Mouse (Mus musculus) forebrain, embryonic 11.5 days (tissue): Measurements from ENCODE around the gene Ppm1k. TPM values are rescaled to one million over a fixed set of nuclear protein-coding genes. Genes with fewer than 3 reads are reported as not detected.

Experiments used
- ATAC-seq: fragments of 200-750 bp; cut with Nextera tagmentation; replicated peaks from 2 replicates; pipeline ENCODE4 v1.8.0; 2017; ENCODE audit warnings: moderate TSS enrichment; ENCODE audit not compliant: low FRiP score
- DNase-seq: peaks from one replicate; pipeline ENCODE4 v3.0.0-alpha.2; 2017; ENCODE audit warnings: low spot score
- H3K27ac ChIP-seq: fragments of 300-500 bp; sonication (generic); 2 replicates; pipeline ENCODE4 v1.5.1; 2014; ENCODE audit warnings: low read depth, low read length
- H3K27me3 ChIP-seq: fragments of 300-500 bp; sonication (generic); 2 replicates; pipeline ENCODE4 v1.6.1; 2014; ENCODE audit warnings: mild to moderate bottlenecking, low read length, mixed read lengths; ENCODE audit not compliant: control insufficient read depth, insufficient read depth
- H3K36me3 ChIP-seq: fragments of 300-500 bp; sonication (generic); 2 replicates; pipeline ENCODE4 v1.6.1; 2014; ENCODE audit warnings: mild to moderate bottlenecking, low read length, moderate library complexity, mixed read lengths; ENCODE audit not compliant: control insufficient read depth, insufficient read depth
- H3K4me1 ChIP-seq: fragments of 300-500 bp; sonication (generic); replicated peaks from 2 replicates; pipeline ENCODE4 v1.6.1; 2014; ENCODE audit warnings: low read length, mixed read lengths; ENCODE audit not compliant: control insufficient read depth, insufficient read depth
- H3K4me2 ChIP-seq: fragments of 300-500 bp; sonication (generic); 2 replicates; pipeline ENCODE4 v1.6.1; 2014; ENCODE audit warnings: low read depth, mild to moderate bottlenecking, low read length, moderate library complexity, mixed read lengths; ENCODE audit not compliant: severe bottlenecking
- H3K4me3 ChIP-seq: fragments of 300-500 bp; sonication (generic); 2 replicates; pipeline ENCODE4 v1.5.1; 2014; ENCODE audit warnings: low read depth, low read length
- H3K9ac ChIP-seq: fragments of 300-500 bp; sonication (generic); 2 replicates; pipeline ENCODE4 v1.6.1; 2014; ENCODE audit warnings: low read length
- H3K9me3 ChIP-seq: fragments of 300-500 bp; sonication (generic); 2 replicates; pipeline ENCODE4 v1.6.1; 2016; ENCODE audit warnings: low read length, mixed read lengths; ENCODE audit not compliant: control insufficient read depth
- whole genome bisulfite sequencing: fragments of 180-500 bp; shearing (Covaris S2); extraction: QIAGEN DNeasy Blood & Tissue Kit; methylation state at CpG from one replicate; pipeline ENCODE4 v1.1.7; 2014; 5-methylcytosine and 5-hydroxymethylcytosine counted together
- polyA plus RNA-seq: library from polyadenylated mRNA; unstranded; fragments of >200 nt; fragmentation: Nextera tagmentation; extraction: Ambion mirVana; gene quantifications from 2 replicates; pipeline ENCODE4 v1.2.1, GENCODE M21; 2014

The Ppm1k gene
- polyA plus RNA-seq, 1 experiment from 2014 or later: 6.7 TPM

DNA sequence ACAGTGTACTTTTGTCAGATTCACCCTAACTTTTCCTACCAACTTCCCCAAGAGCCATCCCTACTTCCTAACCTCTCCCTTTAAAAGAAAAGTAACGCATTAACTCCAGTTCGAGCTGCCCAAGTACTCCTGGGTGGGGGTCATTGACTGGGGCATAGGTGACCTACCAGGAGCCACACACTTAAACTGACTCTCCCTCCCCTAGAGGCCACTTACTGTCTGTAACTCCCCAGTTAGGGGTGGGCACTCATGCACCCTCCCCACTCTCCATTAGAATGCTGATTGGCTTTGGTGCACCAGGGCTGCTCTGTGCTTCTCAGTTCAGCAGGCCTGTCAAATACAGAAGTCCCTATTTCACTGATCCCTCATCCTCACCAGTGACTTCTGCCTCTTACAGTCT lies 8.3 kb downstream of the Ppm1k start:
- Histone ChIP-seq H3K27ac (no peak overlapping the region), H3K27me3 (no peaks in the 10 kb centered on the region), H3K4me1 (no peaks in the 10 kb centered on the region), H3K4me3 (no peak overlapping the region), H3K9me3 (no peaks in the 10 kb centered on the region), H3K36me3 (no peaks in the 10 kb centered on the region), H3K4me2 (no peak overlapping the region), H3K9ac (no peak overlapping the region)
- DNase-seq (no peak), ATAC-seq (no peak)
- WGBS: 71% methylated on average over 2 of the region's 2 CpGs

DNA sequence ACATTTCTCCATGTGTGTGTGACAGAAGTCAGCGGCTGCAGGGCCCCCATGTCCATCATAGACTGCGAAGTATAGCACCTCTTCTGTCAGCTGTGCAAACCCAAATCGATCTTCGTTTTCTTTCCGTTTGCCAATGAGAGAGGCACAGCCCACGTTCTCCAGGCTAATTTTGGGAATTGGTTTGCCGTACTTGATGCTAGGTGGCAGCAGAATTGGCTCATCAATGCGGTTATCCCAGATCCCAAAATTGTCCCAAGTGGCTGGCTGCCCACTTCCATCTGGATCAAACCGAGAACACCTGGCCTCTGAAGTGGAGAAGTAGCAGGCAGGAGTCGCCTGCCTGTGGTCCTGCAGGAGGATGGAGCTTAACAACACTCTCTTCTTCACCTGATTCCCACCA lies 10.5 kb downstream of the Ppm1k start:
- Histone ChIP-seq H3K36me3 (no peaks in the 10 kb centered on the region), H3K4me1 (no peaks in the 10 kb centered on the region), H3K27ac (no peak overlapping the region), H3K9ac (no peak overlapping the region), H3K27me3 (no peaks in the 10 kb centered on the region), H3K4me3 (no peak overlapping the region), H3K4me2 (no peak overlapping the region), H3K9me3 (no peaks in the 10 kb centered on the region)
- 92% methylated on average over 10 of the region's 10 CpGs for WGBS
- no peak for ATAC-seq
- no peak for DNase-seq

DNA sequence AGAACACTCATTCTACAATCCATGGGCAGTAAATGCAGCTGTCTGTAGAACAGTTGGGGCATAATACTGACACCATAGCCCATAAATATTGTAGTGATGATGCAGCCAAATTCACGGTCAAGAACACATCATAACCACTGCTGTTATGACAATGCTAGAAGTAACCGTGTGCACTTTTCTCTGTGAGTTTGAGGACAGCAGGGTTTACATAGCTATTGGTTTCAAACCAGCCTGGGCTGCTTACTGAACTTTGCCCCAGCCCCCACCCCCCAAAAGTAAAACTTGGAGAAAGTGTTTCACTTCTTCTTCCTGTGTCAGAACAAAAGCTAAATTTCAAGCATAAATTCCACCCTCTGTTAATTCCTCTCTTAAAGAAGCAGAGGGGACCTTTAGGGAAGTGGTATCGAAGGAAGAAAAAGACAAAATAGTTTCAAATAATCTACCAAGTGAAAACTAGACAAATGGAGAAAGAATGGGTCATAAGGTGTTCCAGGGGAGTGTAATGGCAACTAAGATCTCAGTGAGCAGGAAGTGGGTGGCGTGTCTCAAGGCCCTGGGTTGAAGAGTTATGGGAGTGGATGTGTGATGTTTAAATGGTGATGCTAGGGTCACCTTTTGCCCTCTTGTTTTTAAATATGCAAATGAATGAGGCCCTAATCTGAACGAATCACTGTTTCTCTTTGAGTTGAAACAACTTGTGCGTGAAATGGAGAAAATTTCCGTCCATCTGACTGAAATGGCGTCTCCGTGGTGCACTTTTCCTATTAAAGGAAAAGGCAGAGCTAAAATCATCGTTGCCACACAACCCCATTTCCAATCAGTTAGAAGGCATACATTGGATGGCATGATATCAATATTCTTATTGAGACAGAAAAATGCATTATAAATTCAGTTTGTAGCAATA lies 14.3 kb downstream of the Ppm1k start:
- no peak overlapping the region for H3K4me2 ChIP-seq
- H3K27ac ChIP-seq: no peak overlapping the region
- no peaks in the 10 kb centered on the region for H3K36me3 ChIP-seq
- H3K9ac ChIP-seq: no peak overlapping the region
- no peak for DNase-seq
- no peaks in the 10 kb centered on the region for H3K4me1 ChIP-seq
- ATAC-seq: no peak
- no peak overlapping the region for H3K4me3 ChIP-seq
- 86% methylated on average over 10 of the region's 10 CpGs for WGBS
- H3K9me3 ChIP-seq: no peaks in the 10 kb centered on the region
- no peaks in the 10 kb centered on the region for H3K27me3 ChIP-seq

GRCm38 (mm10) chr6:57514035-57514374 lies 21.3 kb downstream of the Ppm1k start:
- no peaks in the 10 kb centered on the region for H3K9me3 ChIP-seq
- DNase-seq (no peak), ATAC-seq (no peak)
- WGBS: 82% methylated on average over 4 of the region's 4 CpGs
- no peaks in the 10 kb centered on the region for H3K4me1 ChIP-seq
- no peak overlapping the region for H3K9ac ChIP-seq
- H3K36me3 ChIP-seq: no peaks in the 10 kb centered on the region
- no peak overlapping the region for H3K27ac ChIP-seq
- H3K4me2 ChIP-seq: no peak overlapping the region
- no peaks in the 10 kb centered on the region for H3K27me3 ChIP-seq
- no peak overlapping the region for H3K4me3 ChIP-seq

- Histone ChIP-seq H3K4me2 (no peak overlapping the region), H3K4me3 (no peak overlapping the region), H3K27ac (no peak overlapping the region), H3K9ac (no peak overlapping the region), H3K4me1 (no peaks in the 10 kb centered on the region), H3K27me3 (no peaks in the 10 kb centered on the region), H3K36me3 (no peaks in the 10 kb centered on the region), H3K9me3 (no peaks in the 10 kb centered on the region)
- DNase-seq (no peak), ATAC-seq (no peak)
- WGBS: 74% methylated on average over 7 of the region's 7 CpGs
Measured at GRCm38 (mm10) chr6:57513351-57514034, 21.8 kb downstream of the Ppm1k start.

DNA sequence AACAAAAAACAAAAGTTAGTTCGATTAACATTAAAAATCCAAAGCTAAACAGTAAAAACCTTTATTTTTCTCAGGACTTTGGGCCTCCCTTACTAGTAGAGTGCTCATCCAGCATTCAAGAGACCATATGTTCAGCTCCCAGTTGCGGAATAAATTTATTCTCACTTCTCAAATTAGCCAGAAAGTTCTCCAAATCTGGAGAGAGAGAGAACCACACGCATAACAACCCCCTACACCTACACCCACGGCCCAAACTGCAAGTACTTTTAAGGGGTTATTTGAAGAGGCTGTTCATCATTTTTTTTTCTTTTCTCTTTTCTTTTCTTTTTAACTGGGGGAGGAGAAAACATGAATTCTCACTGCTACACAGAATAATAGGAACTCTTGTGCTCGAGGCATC lies 23.4 kb downstream of the Ppm1k start:
- 89% methylated on average over 5 of the region's 5 CpGs for WGBS
- DNase-seq: no peak

DNA sequence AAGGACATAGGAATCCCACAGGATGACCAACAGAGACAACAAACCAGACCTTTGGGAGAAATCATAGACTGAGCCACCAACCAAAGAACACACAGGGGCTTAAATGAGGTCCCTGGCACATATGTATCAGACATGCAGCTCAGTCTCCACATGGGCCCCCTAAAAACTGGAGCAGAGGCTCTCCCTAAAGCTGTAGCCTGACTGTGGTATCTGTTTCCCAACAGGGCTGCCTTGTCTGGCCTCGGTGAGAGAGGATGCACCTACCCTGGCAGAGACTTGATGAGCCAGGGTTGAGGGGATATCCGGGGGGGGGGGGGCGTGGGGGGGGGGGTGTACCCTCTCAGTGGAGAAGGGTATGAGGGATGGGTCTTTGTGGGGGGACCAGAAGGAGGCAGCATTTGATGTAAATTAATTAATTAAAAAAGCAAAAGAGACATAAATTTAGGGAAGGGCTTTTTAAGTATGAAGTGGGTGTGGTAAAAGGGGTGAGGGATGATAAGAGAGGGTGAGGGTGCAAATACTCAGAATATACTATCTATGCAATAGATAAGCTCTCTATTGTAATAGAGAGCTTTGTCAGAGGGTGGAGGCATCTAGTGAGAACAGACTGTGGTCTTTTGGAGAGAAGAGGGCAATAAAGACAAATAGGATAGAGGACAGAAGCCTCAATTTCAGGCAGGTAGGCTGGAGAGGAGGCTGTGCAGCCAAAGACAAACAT lies 31.4 kb downstream of the Ppm1k start:
- ATAC-seq: no peak
- Histone ChIP-seq H3K4me2 (no peak overlapping the region), H3K36me3 (no peaks in the 10 kb centered on the region), H3K9me3 (no peaks in the 10 kb centered on the region), H3K4me1 (no peaks in the 10 kb centered on the region), H3K27ac (no peak overlapping the region), H3K4me3 (no peak overlapping the region), H3K27me3 (no peaks in the 10 kb centered on the region), H3K9ac (no peak overlapping the region)
- 76% methylated on average over 3 of the region's 3 CpGs for WGBS
- no peak for DNase-seq

More for the DNA sequence above, 23.4 kb downstream of the Ppm1k start:
- no peak overlapping the region for H3K4me3 ChIP-seq
- H3K27me3 ChIP-seq: no peaks in the 10 kb centered on the region
- no peaks in the 10 kb centered on the region for H3K9me3 ChIP-seq
- H3K4me1 ChIP-seq: no peaks in the 10 kb centered on the region
- H3K27ac ChIP-seq: no peak overlapping the region
- no peak overlapping the region for H3K4me2 ChIP-seq
- no peak overlapping the region for H3K9ac ChIP-seq
- H3K36me3 ChIP-seq: no peaks in the 10 kb centered on the region
- no peak for ATAC-seq

GRCm38 (mm10) chr6:57499209-57499608 lies 36.1 kb downstream of the Ppm1k start:
- WGBS: 65% methylated on average over 2 of the region's 2 CpGs

More at GRCm38 (mm10) chr6:57499209-57499608, 36.1 kb downstream of the Ppm1k start:
- no peak overlapping the region for H3K4me3 ChIP-seq
- ATAC-seq: no peak
- no peak overlapping the region for H3K4me2 ChIP-seq
- H3K36me3 ChIP-seq: no peaks in the 10 kb centered on the region
- no peaks in the 10 kb centered on the region for H3K9me3 ChIP-seq
- no peak overlapping the region for H3K9ac ChIP-seq
- DNase-seq: no peak
- H3K27me3 ChIP-seq: no peaks in the 10 kb centered on the region
- no peaks in the 10 kb centered on the region for H3K4me1 ChIP-seq
- no peak overlapping the region for H3K27ac ChIP-seq
